Mouse (Mus musculus) adrenal gland, adult 18-20 months (tissue): ENCODE data around the gene Usp48. TPM values are rescaled to one million over a fixed set of nuclear protein-coding genes. Genes with fewer than 3 reads are reported as not detected.

Source experiments
- total RNA-seq, 2 experiments: library from RNA; stranded (reverse); gene quantifications; 1 replicate in 1 of 2; 2 replicates in 1 of 2; pipeline ENCODE4 v1.2.3; 2021

Gene Usp48
- total RNA-seq, 2 experiments from 2014 or later: 92.3 to 111 TPM

Other genes starting within 250 kb of the Usp48 start
- gene Cdc42, start 236.0 kb upstream of the Usp48 start, total RNA-seq: 100 to 1,000 TPM; 386 to 454 TPM
- gene Cela3a, start 184.0 kb upstream of the Usp48 start, total RNA-seq: not detected
- not detected for gene Cela3b, start 163.2 kb upstream of the Usp48 start, total RNA-seq
- gene 1700013G24Rik, start 140.5 kb upstream of the Usp48 start, total RNA-seq: not detected
- 100 to 1,000 TPM in 1 of 2 experiments, 10 to 100 TPM in 1; 79.7 to 122 TPM for gene Hspg2, start 125.0 kb upstream of the Usp48 start, total RNA-seq
- gene Ldlrad2, start 19.2 kb upstream of the Usp48 start, total RNA-seq: under 1 TPM in 1 of 2 experiments, not detected in 1; 0.83 TPM
- 100 to 1,000 TPM in 1 of 2 experiments, 10 to 100 TPM in 1; 94.7 to 131 TPM for gene Rap1gap, start 71.0 kb downstream of the Usp48 start, total RNA-seq
- 10 to 100 TPM in 1 of 2 experiments, 1 to 10 TPM in 1; 6.8 to 99.4 TPM for gene Alpl, start 202.6 kb downstream of the Usp48 start, total RNA-seq